Mouse (Mus musculus) layer of hippocampus, adult 2 months (tissue): ENCODE results near the gene Psmd13. TPM values are rescaled to one million over a fixed set of nuclear protein-coding genes. Genes with fewer than 3 reads are reported as not detected.
A peak's percentile ranks its signal among the peaks of the same experiment; 100 is the strongest.
"Not testable (repeated sequence)": the region's sequence is repeated elsewhere in the genome, so short reads cannot be mapped to it uniquely, and the experiment has no call there.

Experiments
- DNase-seq, 2 experiments: peaks; one replicate each; pipeline ENCODE4 v3.0.0; 2022; ENCODE audit warnings: low spot score in 2 of 2
- H3K27ac ChIP-seq: fragments of 200-600 bp; 2 replicates; pipeline ENCODE4 v1.8.1; 2022
- H3K4me3 ChIP-seq: fragments of 200-600 bp; 2 replicates; pipeline ENCODE4 v1.8.1; 2022; ENCODE audit warnings: mild to moderate bottlenecking
- CTCF ChIP-seq: fragments of 200-600 bp; conservative IDR thresholded peaks from 2 replicates; pipeline ENCODE4 v1.8.1; 2022; ENCODE audit warnings: antibody characterized with exemption, mild to moderate bottlenecking, moderate library complexity
- total RNA-seq, 2 experiments: library from RNA; stranded (reverse); gene quantifications; 2 replicates each; pipeline ENCODE4 v1.2.3; 2021

Gene Psmd13
- total RNA-seq, 2 experiments from 2014 or later, result 111 to 113 TPM

GRCm38 (mm10) chr7:140859997-140860396, 21.8 kb upstream of the Psmd13 start:
- DNase-seq, result no peak
- TF ChIP-seq CTCF, result no peak
- Histone ChIP-seq H3K27ac (no peak overlapping the region), H3K4me3 (peak overlapping the region; percentile 74; the same call in 1 of the 2 replicates)

GRCm38 (mm10) chr7:140860728-140861127, 21.0 kb upstream of the Psmd13 start:
- no peak for TF ChIP-seq CTCF
- no peak for DNase-seq
- no peak overlapping the region for H3K27ac ChIP-seq
- no peak overlapping the region for H3K4me3 ChIP-seq

- Histone ChIP-seq H3K27ac (no peak overlapping the region), H3K4me3 (no peak overlapping the region)
- no peak for DNase-seq
- TF ChIP-seq CTCF, result no peak
These were observed 17.0 kb upstream of the Psmd13 start for GRCm38 (mm10) chr7:140864761-140865160.

GRCm38 (mm10) chr7:140874224-140874623, 7.5 kb upstream of the Psmd13 start:
- H3K27ac ChIP-seq, result no peak overlapping the region
- no peak for TF ChIP-seq CTCF
- DNase-seq, result no peak
- no peak overlapping the region for H3K4me3 ChIP-seq

GRCm38 (mm10) chr7:140877364-140877763, 4.4 kb upstream of the Psmd13 start:
- no peak for TF ChIP-seq CTCF
- Histone ChIP-seq H3K4me3 (no peak overlapping the region), H3K27ac (no peak overlapping the region)
- no peak for DNase-seq

GRCm38 (mm10) chr7:140879355-140879754, 2.4 kb upstream of the Psmd13 start:
- H3K27ac ChIP-seq, result no peak overlapping the region
- no peak for TF ChIP-seq CTCF
- H3K4me3 ChIP-seq, result no peak overlapping the region
- DNase-seq, result no peak

- Histone ChIP-seq H3K27ac (no peak overlapping the region), H3K4me3 (peak overlapping the region; percentile 78; the same call in 1 of the 2 replicates)
- no peak for DNase-seq
- no peak for TF ChIP-seq CTCF
These were observed 1.3 kb upstream of the Psmd13 start for GRCm38 (mm10) chr7:140880419-140880818.

GRCm38 (mm10) chr7:140880865-140881515, 778 bp upstream of the Psmd13 start:
- Histone ChIP-seq H3K4me3 (peak overlapping the region; percentile 78), H3K27ac (peak overlapping the region; percentile 95)
- TF ChIP-seq CTCF, result no peak
- no peak for DNase-seq

- Histone ChIP-seq H3K4me3 (peak overlapping the region; percentile 78), H3K27ac (peak overlapping the region; percentile 95)
- TF ChIP-seq CTCF, result no peak
- no peak for DNase-seq
These were observed 668 bp downstream of the Psmd13 start for GRCm38 (mm10) chr7:140882469-140882803.

GRCm38 (mm10) chr7:140890636-140891035, 8.9 kb downstream of the Psmd13 start:
- not testable (repeated sequence) for H3K4me3 ChIP-seq, H3K27ac ChIP-seq, DNase-seq

GRCm38 (mm10) chr7:140894031-140894430, 12.3 kb downstream of the Psmd13 start:
- Histone ChIP-seq H3K27ac (no peak overlapping the region), H3K4me3 (no peak overlapping the region)
- TF ChIP-seq CTCF, result no peak
- DNase-seq, result no peak

- TF ChIP-seq CTCF, result no peak
- H3K4me3 ChIP-seq, result no peak overlapping the region
- no peak overlapping the region for H3K27ac ChIP-seq
- no peak for DNase-seq
These were observed 12.8 kb downstream of the Psmd13 start for GRCm38 (mm10) chr7:140894611-140895010.

GRCm38 (mm10) chr7:140897863-140898262, 16.1 kb downstream of the Psmd13 start:
- no peak overlapping the region for H3K27ac ChIP-seq
- H3K4me3 ChIP-seq, result no peak overlapping the region
- DNase-seq, result no peak
- TF ChIP-seq CTCF, result no peak

GRCm38 (mm10) chr7:140899121-140899520, 17.4 kb downstream of the Psmd13 start:
- no peak for TF ChIP-seq CTCF
- DNase-seq, result no peak
- Histone ChIP-seq H3K4me3 (no peak overlapping the region), H3K27ac (no peak overlapping the region)
